Mouse (Mus musculus): ENCODE results near the gene Ung.
A peak's percentile ranks its signal among the peaks of the same experiment; 100 is the strongest.

Ung gene

GRCm38 (mm10) chr5:114170345-114170744 is 40.2 kb downstream of the Ung start:
- no peak for DNase-seq (ENCODE audit: low spot score)

- DNase-seq (ENCODE audit: low spot score) = no peak
These were observed 42.8 kb downstream of the Ung start for GRCm38 (mm10) chr5:114172936-114173335.

- no peak for DNase-seq (ENCODE audit: low spot score)
These were observed 43.3 kb downstream of the Ung start for GRCm38 (mm10) chr5:114173458-114173857.

- DNase-seq (ENCODE audit: low spot score) = no peak
These were observed 43.8 kb downstream of the Ung start for GRCm38 (mm10) chr5:114173877-114174581.

- DNase-seq (ENCODE audit: low spot score) = peak; percentile 70
These were observed 44.5 kb downstream of the Ung start for GRCm38 (mm10) chr5:114174639-114175038.

GRCm38 (mm10) chr5:114175596-114176171 is 45.5 kb downstream of the Ung start:
- peak; percentile 95 for DNase-seq (ENCODE audit: low spot score)

GRCm38 (mm10) chr5:114176548-114177400 is 46.6 kb downstream of the Ung start:
- no peak for DNase-seq (ENCODE audit: low spot score)

- DNase-seq (ENCODE audit: low spot score) = no peak
These were observed 48.0 kb downstream of the Ung start for GRCm38 (mm10) chr5:114177966-114178719.

GRCm38 (mm10) chr5:114179541-114179940 is 49.4 kb downstream of the Ung start:
- peak; percentile 33 for DNase-seq (ENCODE audit: low spot score)

GRCm38 (mm10) chr5:114183493-114183892 is 53.3 kb downstream of the Ung start:
- no peak for DNase-seq (ENCODE audit: low spot score)

- DNase-seq (ENCODE audit: low spot score) = no peak
These were observed 56.9 kb downstream of the Ung start for GRCm38 (mm10) chr5:114187108-114187507.

Measured in testis, postnatal 14 days (tissue).